In the genomic region with DNA sequence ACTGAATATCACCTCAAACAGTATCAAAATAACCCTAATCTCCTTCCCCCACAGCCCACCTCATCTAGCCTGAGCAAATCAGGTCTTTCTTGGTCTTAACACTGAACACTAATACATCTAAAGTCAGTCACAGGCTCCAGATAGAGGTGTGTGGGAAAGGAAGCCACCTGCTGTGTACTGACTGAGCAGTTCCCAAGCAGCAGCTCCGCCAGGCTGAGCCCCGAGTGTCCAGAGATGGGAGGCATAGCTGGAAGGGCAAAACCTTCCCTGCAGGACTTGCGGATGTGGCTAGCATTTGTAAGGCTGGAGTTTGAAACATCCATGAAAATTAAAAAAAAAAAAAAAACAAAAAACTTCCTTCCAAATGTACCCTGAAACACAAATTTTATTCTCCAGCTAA, we compare ENCODE assay signal across 13 mouse cellular contexts.
DNase-seq lines count a peak whose midpoint lies in the region.
"Had no signal": no experiment of that assay in that cellular context is flagged by ENCODE, and none has a peak within 500 bp of the region (broad histone marks: within the 10 kb centered on the region; RNA-seq: fewer than 3 reads in every experiment).

No protein-coding gene starts in this region.

- DNase-seq in heart, adult 11 months = peak; percentile 64
- DNase-seq in heart, adult 9 months (ENCODE audit: low spot score in 2 of 2) = no peak
- DNase-seq in lung, postnatal 14 days = peak; percentile 40
- DNase-seq in lung, postnatal 4 days = no peak
- DNase-seq: adrenal gland, adult 2 months; adrenal gland, postnatal 25 days; cerebellum, adult 11 months; cerebellum, adult 18-20 months; cerebellum, adult 8-10 months; cerebellum, adult 9-11 months; cerebellum, postnatal 14 days; cerebellum, postnatal 36 days; embryo, embryonic 11 days had no signal

Comparison
In these comparisons a context has a peak if more than half of its experiments do, and no peak if none do; other contexts are left out.
1. DNase-seq: peak in heart, adult 11 months (single experiment) and lung, postnatal 14 days (single experiment); none in heart, adult 9 months (0 of 2) and lung, postnatal 4 days (0 of 2).